ENCODE assay signal across 15 mouse cellular contexts in the genomic region with DNA sequence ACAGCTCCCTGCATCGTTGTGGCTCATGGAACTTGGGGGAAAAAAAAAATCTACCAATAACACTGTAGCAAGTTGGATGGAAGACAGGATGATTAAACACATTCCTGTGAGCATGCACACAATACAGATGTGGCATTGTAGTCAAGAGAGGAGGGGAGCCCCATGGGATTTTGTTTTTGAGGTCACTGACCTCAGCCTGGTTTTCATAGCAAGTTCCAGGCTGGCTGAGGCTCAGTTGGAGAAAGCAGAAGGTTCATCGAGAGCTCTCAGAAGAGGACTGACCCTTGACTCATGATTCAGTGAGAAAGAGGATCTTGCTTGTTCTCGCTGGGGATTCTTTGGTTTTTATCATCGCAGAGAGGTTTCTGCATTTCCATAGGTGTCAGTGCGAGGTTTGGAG.
"Had no signal": no experiment of that assay in that cellular context is flagged by ENCODE, and none has a peak within 500 bp of the region (broad histone marks: within the 10 kb centered on the region; RNA-seq: fewer than 3 reads in every experiment).

No protein-coding gene starts in this region.

- H3K27me3 ChIP-seq: neural tube, embryonic 13.5 days had no signal

- H3K9ac ChIP-seq: liver, embryonic 13.5 days; midbrain, embryonic 12.5 days; neural tube, embryonic 13.5 days had no signal

- H3K27ac ChIP-seq: kidney, postnatal 0 days; left cerebral cortex, adult 2 months; liver, embryonic 13.5 days; midbrain, embryonic 12.5 days; neural tube, embryonic 13.5 days; stomach, postnatal 0 days had no signal

- H3K36me3 ChIP-seq: liver, embryonic 13.5 days; midbrain, embryonic 12.5 days; neural tube, embryonic 13.5 days had no signal

- H3K4me3 ChIP-seq: left cerebral cortex, adult 2 months; liver, embryonic 13.5 days; midbrain, embryonic 12.5 days; myocyte; neural tube, embryonic 13.5 days had no signal

- H3K9me3 ChIP-seq: liver, embryonic 13.5 days; midbrain, embryonic 12.5 days; neural tube, embryonic 13.5 days had no signal

- DNase-seq: kidney, adult 2 months; kidney, postnatal 36 days; layer of hippocampus, postnatal 36 days; liver, embryonic 13.5 days; lung, adult 2 months; lung, postnatal 14 days; lung, postnatal 4 days; thymus, adult 2 months; thymus, postnatal 25 days had no signal

- H3K4me2 ChIP-seq: liver, embryonic 13.5 days; midbrain, embryonic 12.5 days; neural tube, embryonic 13.5 days had no signal
